Mouse (Mus musculus) neural tube, embryonic 14.5 days (tissue): ENCODE results near the gene C2cd3. TPM values are rescaled to one million over a fixed set of nuclear protein-coding genes. Genes with fewer than 3 reads are reported as not detected.

Source experiments
- ATAC-seq: fragments of 200-750 bp; cut with Nextera tagmentation; 2 replicates; pipeline ENCODE4 v1.8.0; 2017; ENCODE audit warnings: low read depth, mild to moderate bottlenecking, moderate TSS enrichment, moderate library complexity
- H3K27ac ChIP-seq: fragments of 300-500 bp; sonication (generic); 2 replicates; pipeline ENCODE4 v1.5.1; 2014; ENCODE audit warnings: low read depth, mild to moderate bottlenecking, control low read depth, low read length, moderate library complexity, mixed read lengths
- H3K27me3 ChIP-seq: fragments of 300-500 bp; sonication (generic); 2 replicates; pipeline ENCODE4 v1.6.1; 2014; ENCODE audit warnings: low read length; ENCODE audit not compliant: control insufficient read depth, insufficient read depth
- H3K36me3 ChIP-seq: fragments of 300-500 bp; sonication (generic); 2 replicates; pipeline ENCODE4 v1.6.1; 2014; ENCODE audit warnings: low read length, mixed read lengths; ENCODE audit not compliant: control insufficient read depth, insufficient read depth
- H3K4me1 ChIP-seq: fragments of 300-500 bp; sonication (generic); 2 replicates; pipeline ENCODE4 v1.6.1; 2014; ENCODE audit warnings: low read length; ENCODE audit not compliant: control insufficient read depth, insufficient read depth
- H3K4me2 ChIP-seq: fragments of 300-500 bp; sonication (generic); 2 replicates; pipeline ENCODE4 v1.6.1; 2014; ENCODE audit warnings: mild to moderate bottlenecking, low read depth, low read length, control low read depth
- H3K4me3 ChIP-seq: fragments of 300-500 bp; sonication (generic); 2 replicates; pipeline ENCODE4 v1.5.1; 2014; ENCODE audit warnings: low read depth, low read length, control low read depth, mixed read lengths
- H3K9ac ChIP-seq: fragments of 300-500 bp; sonication (generic); replicated peaks from 2 replicates; pipeline ENCODE4 v1.6.1; 2014; ENCODE audit warnings: low read depth, mild to moderate bottlenecking, control low read depth, low read length, mixed read lengths
- H3K9me3 ChIP-seq: fragments of 300-500 bp; sonication (generic); 2 replicates; pipeline ENCODE4 v1.6.1; 2016; ENCODE audit warnings: low read length; ENCODE audit not compliant: control insufficient read depth
- WGBS: fragments of 180-500 bp; shearing (Covaris S2); extraction: QIAGEN DNeasy Blood & Tissue Kit; methylation state at CpG from one replicate; pipeline ENCODE4 v1.1.7; 2014; 5-methylcytosine and 5-hydroxymethylcytosine counted together
- polyA plus RNA-seq: library from polyadenylated mRNA; unstranded; fragments of >200 nt; fragmentation: Nextera tagmentation; extraction: Ambion mirVana; gene quantifications from 2 replicates; pipeline ENCODE4 v1.2.1, GENCODE M21; 2014

The C2cd3 gene
- polyA plus RNA-seq, 1 experiment from 2014 or later, result 22.9 TPM

GRCm38 (mm10) chr7:100463194-100463593 lies 91.2 kb downstream of the C2cd3 start:
- no peak overlapping the region for H3K9ac ChIP-seq
- H3K27ac ChIP-seq, result no peak overlapping the region
- H3K9me3 ChIP-seq, result no peaks in the 10 kb centered on the region
- no peaks in the 10 kb centered on the region for H3K27me3 ChIP-seq
- H3K4me3 ChIP-seq, result no peak overlapping the region
- peaks cover 14% of the 10 kb centered on the region for H3K36me3 ChIP-seq
- no peak for ATAC-seq
- no peak overlapping the region for H3K4me2 ChIP-seq
- H3K4me1 ChIP-seq, result no peaks in the 10 kb centered on the region
- WGBS, result 90% methylated on average over 9 of the region's 9 CpGs

GRCm38 (mm10) chr7:100463757-100464156 lies 91.7 kb downstream of the C2cd3 start:
- Histone ChIP-seq H3K27ac (no peak overlapping the region), H3K36me3 (peaks cover 14% of the 10 kb centered on the region), H3K4me3 (no peak overlapping the region), H3K4me2 (no peak overlapping the region), H3K9me3 (no peaks in the 10 kb centered on the region), H3K9ac (no peak overlapping the region), H3K27me3 (no peaks in the 10 kb centered on the region), H3K4me1 (no peaks in the 10 kb centered on the region)
- 90% methylated on average over 10 of the region's 10 CpGs for WGBS
- no peak for ATAC-seq

GRCm38 (mm10) chr7:100464248-100464647 lies 92.2 kb downstream of the C2cd3 start:
- Histone ChIP-seq H3K27me3 (no peaks in the 10 kb centered on the region), H3K36me3 (peaks cover 14% of the 10 kb centered on the region), H3K4me2 (no peak overlapping the region), H3K27ac (no peak overlapping the region), H3K4me3 (no peak overlapping the region), H3K9ac (no peak overlapping the region), H3K4me1 (no peaks in the 10 kb centered on the region), H3K9me3 (no peaks in the 10 kb centered on the region)
- no peak for ATAC-seq
- WGBS, result 96% methylated on average over 7 of the region's 7 CpGs

- Histone ChIP-seq H3K27ac (no peak overlapping the region), H3K9ac (no peak overlapping the region), H3K36me3 (peaks cover 7% of the 10 kb centered on the region), H3K4me2 (no peak overlapping the region), H3K4me3 (no peak overlapping the region), H3K4me1 (no peaks in the 10 kb centered on the region), H3K27me3 (no peaks in the 10 kb centered on the region), H3K9me3 (no peaks in the 10 kb centered on the region)
- 83% methylated on average over 4 of the region's 4 CpGs for WGBS
- ATAC-seq, result no peak
Measured at GRCm38 (mm10) chr7:100465248-100465647, 93.2 kb downstream of the C2cd3 start.

- WGBS, result 85% methylated on average over 5 of the region's 5 CpGs
- H3K27me3 ChIP-seq, result no peaks in the 10 kb centered on the region
- no peak overlapping the region for H3K4me3 ChIP-seq
- no peaks in the 10 kb centered on the region for H3K9me3 ChIP-seq
- no peak overlapping the region for H3K9ac ChIP-seq
- peaks cover 4% of the 10 kb centered on the region for H3K36me3 ChIP-seq
- no peak overlapping the region for H3K27ac ChIP-seq
- H3K4me2 ChIP-seq, result no peak overlapping the region
- H3K4me1 ChIP-seq, result no peaks in the 10 kb centered on the region
- no peak for ATAC-seq
Measured at GRCm38 (mm10) chr7:100465656-100466309, 93.8 kb downstream of the C2cd3 start.

GRCm38 (mm10) chr7:100466781-100467510 lies 94.9 kb downstream of the C2cd3 start:
- peaks cover 2% of the 10 kb centered on the region; the same call in 1 of the 2 replicates for H3K36me3 ChIP-seq

GRCm38 (mm10) chr7:100468761-100469160 lies 96.7 kb downstream of the C2cd3 start:
- Histone ChIP-seq H3K27ac (no peak overlapping the region), H3K27me3 (no peaks in the 10 kb centered on the region), H3K4me1 (no peaks in the 10 kb centered on the region), H3K9me3 (no peaks in the 10 kb centered on the region), H3K4me2 (no peak overlapping the region), H3K4me3 (no peak overlapping the region), H3K9ac (no peak overlapping the region), H3K36me3 (no peaks in the 10 kb centered on the region)
- 90% methylated on average over 6 of the region's 6 CpGs for WGBS
- ATAC-seq, result no peak

More at GRCm38 (mm10) chr7:100466781-100467510, 94.9 kb downstream of the C2cd3 start:
- ATAC-seq, result no peak
- H3K9me3 ChIP-seq, result no peaks in the 10 kb centered on the region
- no peak overlapping the region for H3K27ac ChIP-seq
- H3K4me2 ChIP-seq, result no peak overlapping the region
- H3K4me1 ChIP-seq, result no peaks in the 10 kb centered on the region
- H3K27me3 ChIP-seq, result no peaks in the 10 kb centered on the region
- no peak overlapping the region for H3K9ac ChIP-seq
- H3K4me3 ChIP-seq, result no peak overlapping the region
- WGBS, result 94% methylated on average over 11 of the region's 11 CpGs

GRCm38 (mm10) chr7:100469502-100469901 lies 97.5 kb downstream of the C2cd3 start:
- H3K4me1 ChIP-seq, result no peaks in the 10 kb centered on the region
- no peak overlapping the region for H3K27ac ChIP-seq
- H3K27me3 ChIP-seq, result no peaks in the 10 kb centered on the region
- no peak overlapping the region for H3K4me3 ChIP-seq
- no peak overlapping the region for H3K4me2 ChIP-seq
- no peaks in the 10 kb centered on the region for H3K9me3 ChIP-seq
- no peak overlapping the region for H3K9ac ChIP-seq
- ATAC-seq, result no peak
- no peaks in the 10 kb centered on the region for H3K36me3 ChIP-seq
- 76% methylated on average over 1 of the region's 1 CpGs for WGBS

- Histone ChIP-seq H3K27ac (no peak overlapping the region), H3K9me3 (no peaks in the 10 kb centered on the region), H3K4me2 (no peak overlapping the region), H3K4me3 (no peak overlapping the region), H3K27me3 (no peaks in the 10 kb centered on the region), H3K9ac (no peak overlapping the region), H3K4me1 (no peaks in the 10 kb centered on the region), H3K36me3 (no peaks in the 10 kb centered on the region)
- WGBS, result 93% methylated on average over 11 of the region's 11 CpGs
- ATAC-seq, result no peak
Measured at GRCm38 (mm10) chr7:100470796-100471406, 98.9 kb downstream of the C2cd3 start.
